Mouse (Mus musculus): ENCODE measurements at regions not wholly inside any gene's neighbourhood (a gene's known extent, or its start where the extent isn't known, plus 50 kb on each side); places are given as distances from the start of the nearest gene placed in this dataset.

GRCm38 (mm10) chr11:63233172-63233966 lies 104.6 kb downstream of the Pmp22 start:
- Histone ChIP-seq H3K27me3 (replicated peaks; ENCODE audit: control insufficient read depth, insufficient read depth, low read length) (no peaks in the 10 kb centered on the region), H3K4me3 (ENCODE audit: low read depth, low read length) (no peak overlapping the region), H3K36me3 (ENCODE audit: control insufficient read depth, insufficient read depth) (no peaks in the 10 kb centered on the region), H3K4me1 (replicated peaks; ENCODE audit: control insufficient read depth, insufficient read depth, low read length) (no peaks in the 10 kb centered on the region), H3K4me2 (replicated peaks; ENCODE audit: low read depth) (no peak overlapping the region), H3K9me3 (ENCODE audit: control insufficient read depth) (no peaks in the 10 kb centered on the region), H3K9ac (ENCODE audit: low read depth, low read length) (no peak overlapping the region), H3K27ac (ENCODE audit: low read depth, low read length) (no peak overlapping the region)
- peak; percentile 71 for TF ChIP-seq CTCF (IDR thresholded peaks at IDR 0.05; ENCODE audit: low read depth)
- 85% methylated on average over 13 of the region's 13 CpGs for WGBS
- no peak for ATAC-seq

GRCm38 (mm10) chr11:63234481-63234880 lies 105.7 kb downstream of the Pmp22 start:
- H3K27ac ChIP-seq (ENCODE audit: low read depth, low read length), result no peak overlapping the region
- no peak for TF ChIP-seq CTCF (IDR thresholded peaks at IDR 0.05; ENCODE audit: low read depth)
- no peaks in the 10 kb centered on the region for H3K9me3 ChIP-seq (ENCODE audit: control insufficient read depth)
- no peaks in the 10 kb centered on the region for H3K36me3 ChIP-seq (ENCODE audit: control insufficient read depth, insufficient read depth)
- H3K4me2 ChIP-seq (replicated peaks; ENCODE audit: low read depth), result no peak overlapping the region
- 71% methylated on average over 6 of the region's 6 CpGs for WGBS
- H3K4me1 ChIP-seq (replicated peaks; ENCODE audit: control insufficient read depth, insufficient read depth, low read length), result no peaks in the 10 kb centered on the region
- no peak overlapping the region for H3K9ac ChIP-seq (ENCODE audit: low read depth, low read length)
- H3K4me3 ChIP-seq (ENCODE audit: low read depth, low read length), result no peak overlapping the region
- H3K27me3 ChIP-seq (replicated peaks; ENCODE audit: control insufficient read depth, insufficient read depth, low read length), result no peaks in the 10 kb centered on the region
- no peak for ATAC-seq

- Histone ChIP-seq H3K36me3 (ENCODE audit: control insufficient read depth, insufficient read depth) (no peaks in the 10 kb centered on the region), H3K9me3 (ENCODE audit: control insufficient read depth) (no peaks in the 10 kb centered on the region), H3K4me1 (replicated peaks; ENCODE audit: control insufficient read depth, insufficient read depth, low read length) (no peaks in the 10 kb centered on the region), H3K4me3 (ENCODE audit: low read depth, low read length) (no peak overlapping the region), H3K9ac (ENCODE audit: low read depth, low read length) (no peak overlapping the region), H3K27me3 (replicated peaks; ENCODE audit: control insufficient read depth, insufficient read depth, low read length) (no peaks in the 10 kb centered on the region), H3K4me2 (replicated peaks; ENCODE audit: low read depth) (no peak overlapping the region), H3K27ac (ENCODE audit: low read depth, low read length) (no peak overlapping the region)
- no peak for ATAC-seq
- 55% methylated on average over 4 of the region's 4 CpGs for WGBS
- no peak for TF ChIP-seq CTCF (IDR thresholded peaks at IDR 0.05; ENCODE audit: low read depth)
Measured at GRCm38 (mm10) chr11:63238655-63239054, 109.9 kb downstream of the Pmp22 start.

GRCm38 (mm10) chr11:63243906-63244416 lies 115.2 kb downstream of the Pmp22 start:
- WGBS, result 78% methylated on average over 9 of the region's 9 CpGs
- no peaks in the 10 kb centered on the region for H3K36me3 ChIP-seq (ENCODE audit: control insufficient read depth, insufficient read depth)

GRCm38 (mm10) chr11:63245041-63245440 lies 116.3 kb downstream of the Pmp22 start:
- H3K4me2 ChIP-seq (replicated peaks; ENCODE audit: low read depth), result no peak overlapping the region

More at GRCm38 (mm10) chr11:63243906-63244416, 115.2 kb downstream of the Pmp22 start:
- no peaks in the 10 kb centered on the region for H3K27me3 ChIP-seq (replicated peaks; ENCODE audit: control insufficient read depth, insufficient read depth, low read length)
- TF ChIP-seq CTCF (IDR thresholded peaks at IDR 0.05; ENCODE audit: low read depth), result no peak
- H3K4me2 ChIP-seq (replicated peaks; ENCODE audit: low read depth), result no peak overlapping the region
- no peak for ATAC-seq
- H3K4me3 ChIP-seq (ENCODE audit: low read depth, low read length), result no peak overlapping the region
- H3K27ac ChIP-seq (ENCODE audit: low read depth, low read length), result no peak overlapping the region
- H3K9ac ChIP-seq (ENCODE audit: low read depth, low read length), result no peak overlapping the region
- H3K9me3 ChIP-seq (ENCODE audit: control insufficient read depth), result no peaks in the 10 kb centered on the region
- H3K4me1 ChIP-seq (replicated peaks; ENCODE audit: control insufficient read depth, insufficient read depth, low read length), result no peaks in the 10 kb centered on the region

GRCm38 (mm10) chr11:63246052-63246661 lies 117.4 kb downstream of the Pmp22 start:
- 77% methylated on average over 9 of the region's 9 CpGs for WGBS
- no peak overlapping the region for H3K4me3 ChIP-seq (ENCODE audit: low read depth, low read length)
- no peaks in the 10 kb centered on the region for H3K36me3 ChIP-seq (ENCODE audit: control insufficient read depth, insufficient read depth)
- H3K4me1 ChIP-seq (replicated peaks; ENCODE audit: control insufficient read depth, insufficient read depth, low read length), result no peaks in the 10 kb centered on the region
- no peak overlapping the region for H3K9ac ChIP-seq (ENCODE audit: low read depth, low read length)
- no peak overlapping the region for H3K27ac ChIP-seq (ENCODE audit: low read depth, low read length)
- TF ChIP-seq CTCF (IDR thresholded peaks at IDR 0.05; ENCODE audit: low read depth), result no peak
- no peaks in the 10 kb centered on the region for H3K27me3 ChIP-seq (replicated peaks; ENCODE audit: control insufficient read depth, insufficient read depth, low read length)
- no peak overlapping the region for H3K4me2 ChIP-seq (replicated peaks; ENCODE audit: low read depth)
- ATAC-seq, result no peak
- H3K9me3 ChIP-seq (ENCODE audit: control insufficient read depth), result no peaks in the 10 kb centered on the region

More at GRCm38 (mm10) chr11:63245041-63245440, 116.3 kb downstream of the Pmp22 start:
- Histone ChIP-seq H3K9me3 (ENCODE audit: control insufficient read depth) (no peaks in the 10 kb centered on the region), H3K27ac (ENCODE audit: low read depth, low read length) (no peak overlapping the region), H3K9ac (ENCODE audit: low read depth, low read length) (no peak overlapping the region), H3K4me1 (replicated peaks; ENCODE audit: control insufficient read depth, insufficient read depth, low read length) (no peaks in the 10 kb centered on the region), H3K27me3 (replicated peaks; ENCODE audit: control insufficient read depth, insufficient read depth, low read length) (no peaks in the 10 kb centered on the region), H3K4me3 (ENCODE audit: low read depth, low read length) (no peak overlapping the region), H3K36me3 (ENCODE audit: control insufficient read depth, insufficient read depth) (no peaks in the 10 kb centered on the region)
- ATAC-seq, result no peak
- WGBS, result 79% methylated on average over 6 of the region's 6 CpGs
- no peak for TF ChIP-seq CTCF (IDR thresholded peaks at IDR 0.05; ENCODE audit: low read depth)

All from intestine, postnatal 0 days (tissue).